Mouse (Mus musculus) hindbrain, embryonic 16.5 days (tissue): ENCODE measurements at regions not wholly inside any gene's neighbourhood (a gene's known extent, or its start where the extent isn't known, plus 50 kb on each side); places are given as distances from the start of the nearest gene placed in this dataset.

Experiments used
- ATAC-seq: fragments of 200-750 bp; cut with Nextera tagmentation; 2 replicates; pipeline ENCODE4 v1.8.0; 2017; ENCODE audit warnings: moderate TSS enrichment, moderate library complexity
- H3K27ac ChIP-seq: fragments of 300-500 bp; sonication (generic); 2 replicates; pipeline ENCODE4 v1.5.1; 2014; ENCODE audit warnings: low read depth, mild to moderate bottlenecking, control low read depth, low read length, moderate library complexity
- H3K27me3 ChIP-seq: fragments of 300-500 bp; sonication (generic); replicated peaks from 2 replicates; pipeline ENCODE4 v1.6.1; 2014; ENCODE audit warnings: low read length; ENCODE audit not compliant: control insufficient read depth, insufficient read depth
- H3K36me3 ChIP-seq: fragments of 300-500 bp; sonication (generic); 2 replicates; pipeline ENCODE4 v1.6.1; 2014; ENCODE audit warnings: mild to moderate bottlenecking, low read length, moderate library complexity, mixed read lengths; ENCODE audit not compliant: control insufficient read depth, insufficient read depth
- H3K4me1 ChIP-seq: fragments of 300-500 bp; sonication (generic); 2 replicates; pipeline ENCODE4 v1.6.1; 2014; ENCODE audit warnings: low read depth, low read length; ENCODE audit not compliant: control insufficient read depth, insufficient read depth
- H3K4me2 ChIP-seq: fragments of 300-500 bp; sonication (generic); 2 replicates; pipeline ENCODE4 v1.6.1; 2014; ENCODE audit warnings: mild to moderate bottlenecking, low read length, control low read depth, moderate library complexity
- H3K4me3 ChIP-seq: fragments of 300-500 bp; sonication (generic); 2 replicates; pipeline ENCODE4 v1.5.1; 2014; ENCODE audit warnings: mild to moderate bottlenecking, low read length, control low read depth, moderate library complexity
- H3K9ac ChIP-seq: fragments of 300-500 bp; sonication (generic); 2 replicates; pipeline ENCODE4 v1.6.1; 2014; ENCODE audit warnings: low read depth, mild to moderate bottlenecking, control low read depth, low read length, moderate library complexity
- H3K9me3 ChIP-seq: fragments of 300-500 bp; sonication (generic); 2 replicates; pipeline ENCODE4 v1.6.1; 2014; ENCODE audit warnings: mild to moderate bottlenecking, low read length, moderate library complexity; ENCODE audit not compliant: control insufficient read depth
- WGBS: fragments of 180-500 bp; shearing (Covaris S2); extraction: QIAGEN DNeasy Blood & Tissue Kit; methylation state at CpG from one replicate; pipeline ENCODE4 v1.1.7; 2014; 5-methylcytosine and 5-hydroxymethylcytosine counted together

DNA sequence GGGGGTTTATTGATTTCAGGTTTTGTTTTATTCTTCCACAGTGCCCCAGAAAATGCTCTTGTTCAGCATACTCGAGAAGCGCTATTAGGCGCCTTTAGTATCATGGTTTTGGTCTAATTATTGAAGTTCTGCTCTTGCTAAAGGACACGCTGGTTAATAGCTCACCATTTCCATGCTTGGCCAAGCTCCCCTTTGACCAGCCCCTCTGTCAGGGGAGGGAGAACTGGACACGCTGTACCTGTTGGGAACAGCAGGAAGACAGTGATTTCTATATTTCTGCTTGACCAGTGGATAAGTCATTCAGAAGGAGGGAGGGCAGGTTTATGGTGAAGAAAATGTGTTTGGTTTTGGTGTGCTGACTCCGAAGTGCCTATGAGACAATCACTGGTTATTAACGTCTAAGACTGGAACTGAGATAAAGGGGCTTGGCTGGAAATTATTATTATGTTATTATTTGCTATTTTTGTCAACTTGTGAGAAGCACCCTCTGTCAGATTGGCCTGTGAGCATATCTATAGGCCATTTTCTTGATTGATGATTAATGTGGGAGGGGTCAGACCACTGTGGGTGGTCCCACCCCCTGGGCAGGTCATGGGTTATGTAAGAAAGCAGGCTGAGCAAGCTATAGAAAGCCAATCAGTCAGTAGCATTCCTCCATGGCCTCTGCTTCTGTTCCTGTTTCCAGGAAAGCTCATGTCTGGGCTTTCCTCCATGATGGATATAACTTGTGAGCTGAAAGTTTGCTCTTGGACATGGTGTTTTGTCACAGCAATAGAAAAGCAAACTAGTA lies 51.2 kb upstream of the Tanc2 start:
- ATAC-seq = no peak
- no peaks in the 10 kb centered on the region for H3K4me1 ChIP-seq
- 88% methylated on average over 7 of the region's 7 CpGs for WGBS

DNA sequence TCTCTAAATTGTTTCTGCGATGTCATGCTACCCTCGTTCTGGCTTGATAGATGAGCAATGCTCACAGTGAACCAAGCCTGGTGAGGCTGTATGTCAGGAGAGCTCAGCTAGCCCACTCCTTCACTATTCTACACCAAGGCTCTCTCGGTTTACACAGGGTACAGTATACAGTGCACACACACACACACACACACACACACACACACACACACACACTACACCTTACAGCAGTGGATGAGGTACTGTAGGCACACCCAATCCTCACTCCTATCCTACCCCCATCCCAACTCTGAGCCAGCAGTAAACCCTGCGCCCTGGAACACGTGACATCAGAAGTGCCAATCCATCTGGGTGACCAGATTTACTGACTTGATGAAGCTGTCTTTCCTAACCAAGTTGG lies 57.2 kb upstream of the Tanc2 start:
- 75% methylated on average over 5 of the region's 5 CpGs for WGBS
- Histone ChIP-seq H3K27me3 (no peaks in the 10 kb centered on the region), H3K4me3 (no peak overlapping the region), H3K4me2 (no peak overlapping the region), H3K36me3 (no peaks in the 10 kb centered on the region), H3K4me1 (no peaks in the 10 kb centered on the region), H3K27ac (no peak overlapping the region), H3K9ac (no peak overlapping the region), H3K9me3 (no peaks in the 10 kb centered on the region)
- no peak for ATAC-seq

More for the DNA sequence above, 51.2 kb upstream of the Tanc2 start:
- Histone ChIP-seq H3K4me2 (no peak overlapping the region), H3K9me3 (no peaks in the 10 kb centered on the region), H3K9ac (no peak overlapping the region), H3K36me3 (no peaks in the 10 kb centered on the region), H3K4me3 (no peak overlapping the region), H3K27ac (no peak overlapping the region), H3K27me3 (no peaks in the 10 kb centered on the region)

DNA sequence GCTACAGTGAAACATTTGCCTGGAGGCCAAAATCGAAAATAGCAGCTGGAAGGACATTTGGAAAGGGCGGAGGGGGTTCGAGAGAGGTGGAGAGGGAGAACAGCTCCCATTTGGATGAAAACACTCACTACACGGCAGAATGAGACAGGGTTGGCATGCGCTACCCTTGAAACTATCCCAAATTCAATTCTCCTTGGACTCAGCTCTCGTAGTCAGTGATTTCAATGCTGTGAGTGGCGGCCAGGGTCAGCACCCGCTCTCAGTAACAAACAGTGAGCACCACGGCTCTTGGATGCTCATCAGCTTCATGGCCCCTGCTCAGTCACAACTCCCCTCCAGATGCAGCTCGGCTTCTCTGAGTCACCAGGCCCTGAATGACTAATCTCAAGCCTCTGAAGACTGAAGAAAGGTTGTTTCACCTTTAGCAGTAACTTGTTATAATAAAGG lies 59.1 kb upstream of the Tanc2 start:
- H3K4me1 ChIP-seq = no peaks in the 10 kb centered on the region; the same call in 1 of the 2 replicates
- no peak overlapping the region for H3K4me2 ChIP-seq
- H3K4me3 ChIP-seq = no peak overlapping the region
- no peaks in the 10 kb centered on the region for H3K27me3 ChIP-seq
- WGBS = 51% methylated on average over 10 of the region's 10 CpGs
- H3K9ac ChIP-seq = no peak overlapping the region
- no peak overlapping the region for H3K27ac ChIP-seq
- H3K36me3 ChIP-seq = no peaks in the 10 kb centered on the region
- H3K9me3 ChIP-seq = no peaks in the 10 kb centered on the region
- ATAC-seq = 0 out of 2 replicates have a peak, but pooled peaks have one; percentile 30

DNA sequence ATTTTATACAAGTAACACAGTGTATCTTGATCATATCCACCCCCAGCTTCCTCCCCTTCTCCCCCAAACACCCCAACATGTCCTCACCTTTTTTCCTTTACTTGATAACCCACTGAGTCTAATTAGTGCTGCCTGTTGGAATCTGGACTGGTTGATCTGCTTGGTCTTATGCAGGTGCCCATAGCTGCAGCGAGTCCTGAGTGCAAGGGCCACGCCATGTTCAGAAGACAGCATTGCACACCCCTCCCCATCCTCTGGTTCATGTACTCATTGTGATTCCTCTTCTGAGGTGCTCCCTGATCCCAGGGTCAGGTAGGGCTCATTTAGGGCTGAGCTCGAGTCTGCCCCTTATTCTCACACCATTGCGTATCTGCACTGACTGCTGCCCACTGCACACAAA lies 63.7 kb upstream of the Tanc2 start:
- WGBS = 87% methylated on average over 4 of the region's 4 CpGs
- ATAC-seq = no peak

DNA sequence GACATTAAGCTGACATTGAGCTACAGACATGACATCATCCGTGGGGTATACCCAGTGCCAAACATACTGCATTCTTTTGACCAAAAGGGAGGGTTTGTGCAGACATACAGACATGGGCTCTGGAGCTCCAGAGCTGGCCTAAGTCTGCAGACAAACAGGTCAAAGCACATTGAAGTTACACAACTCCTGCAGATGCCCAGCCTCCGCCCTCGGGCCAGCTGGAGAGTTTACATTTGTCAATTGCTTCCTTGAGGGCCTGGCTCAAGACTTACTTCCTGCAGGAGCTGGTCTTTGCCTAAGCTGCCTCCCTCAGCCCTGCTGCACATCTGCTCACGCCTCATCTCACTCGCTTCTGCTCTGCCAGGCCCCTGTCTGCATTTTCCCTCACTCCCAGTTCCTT lies 64.2 kb upstream of the Tanc2 start:
- H3K9me3 ChIP-seq = no peaks in the 10 kb centered on the region
- no peaks in the 10 kb centered on the region for H3K36me3 ChIP-seq
- no peaks in the 10 kb centered on the region; the same call in 1 of the 2 replicates for H3K4me1 ChIP-seq
- no peak for ATAC-seq
- 46% methylated on average over 5 of the region's 5 CpGs for WGBS
- no peak overlapping the region for H3K27ac ChIP-seq
- no peaks in the 10 kb centered on the region for H3K27me3 ChIP-seq
- H3K9ac ChIP-seq = no peak overlapping the region
- no peak overlapping the region for H3K4me3 ChIP-seq
- H3K4me2 ChIP-seq = no peak overlapping the region

More for the DNA sequence above, 63.7 kb upstream of the Tanc2 start:
- H3K4me2 ChIP-seq = no peak overlapping the region
- no peak overlapping the region for H3K9ac ChIP-seq
- no peaks in the 10 kb centered on the region for H3K9me3 ChIP-seq
- no peak overlapping the region for H3K4me3 ChIP-seq
- no peaks in the 10 kb centered on the region; the same call in 1 of the 2 replicates for H3K4me1 ChIP-seq
- H3K27ac ChIP-seq = no peak overlapping the region
- H3K36me3 ChIP-seq = no peaks in the 10 kb centered on the region
- H3K27me3 ChIP-seq = no peaks in the 10 kb centered on the region

DNA sequence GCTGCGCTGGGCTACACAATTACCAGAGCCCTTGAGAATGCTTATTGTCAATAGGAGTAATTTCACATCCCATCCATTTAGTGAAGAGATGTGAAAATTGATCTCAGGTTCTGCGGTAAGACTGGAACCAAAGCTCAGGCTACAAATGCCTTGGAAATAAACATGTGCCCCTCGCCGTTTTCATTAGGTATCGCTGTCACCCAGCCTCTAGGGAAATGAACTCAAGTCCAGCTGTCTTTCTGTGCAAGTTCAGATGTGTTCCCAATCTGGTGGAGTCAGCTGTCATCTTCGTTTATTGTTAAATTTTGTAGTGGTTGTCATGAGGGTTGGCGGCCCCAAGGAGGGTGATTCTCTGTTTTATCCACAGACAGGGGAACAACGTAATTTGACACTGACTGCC lies 65.4 kb upstream of the Tanc2 start:
- Histone ChIP-seq H3K9ac (no peak overlapping the region), H3K27me3 (no peaks in the 10 kb centered on the region), H3K4me1 (no peaks in the 10 kb centered on the region; the same call in 1 of the 2 replicates), H3K4me2 (no peak overlapping the region), H3K27ac (no peak overlapping the region), H3K9me3 (no peaks in the 10 kb centered on the region), H3K4me3 (no peak overlapping the region), H3K36me3 (no peaks in the 10 kb centered on the region)
- no peak for ATAC-seq
- WGBS = 19% methylated on average over 8 of the region's 8 CpGs

DNA sequence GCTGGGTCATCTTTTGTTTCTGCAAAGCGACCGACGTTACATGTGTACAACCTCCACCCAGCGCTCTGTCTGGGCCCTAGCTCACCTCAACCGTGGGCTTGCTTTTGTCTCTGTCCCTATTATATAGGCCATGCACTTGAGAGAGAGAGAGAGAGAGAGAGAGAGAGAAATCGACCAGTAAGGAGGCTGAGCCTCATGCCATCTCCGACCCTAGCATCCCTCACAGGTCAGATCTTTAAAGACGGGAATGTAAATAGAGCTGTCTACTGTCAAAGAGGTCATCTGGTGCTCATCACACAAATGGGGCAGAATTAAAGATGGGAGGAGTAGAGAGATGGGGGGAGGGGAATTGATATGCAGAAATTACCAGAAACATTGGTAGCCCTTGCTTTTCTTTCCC lies 66.0 kb upstream of the Tanc2 start:
- no peaks in the 10 kb centered on the region for H3K9me3 ChIP-seq
- no peaks in the 10 kb centered on the region for H3K27me3 ChIP-seq
- no peaks in the 10 kb centered on the region; the same call in 1 of the 2 replicates for H3K4me1 ChIP-seq
- H3K36me3 ChIP-seq = no peaks in the 10 kb centered on the region
- no peak overlapping the region for H3K4me3 ChIP-seq
- no peak for ATAC-seq
- H3K27ac ChIP-seq = no peak overlapping the region
- no peak overlapping the region for H3K4me2 ChIP-seq
- WGBS = 15% methylated on average over 8 of the region's 8 CpGs
- no peak overlapping the region for H3K9ac ChIP-seq

DNA sequence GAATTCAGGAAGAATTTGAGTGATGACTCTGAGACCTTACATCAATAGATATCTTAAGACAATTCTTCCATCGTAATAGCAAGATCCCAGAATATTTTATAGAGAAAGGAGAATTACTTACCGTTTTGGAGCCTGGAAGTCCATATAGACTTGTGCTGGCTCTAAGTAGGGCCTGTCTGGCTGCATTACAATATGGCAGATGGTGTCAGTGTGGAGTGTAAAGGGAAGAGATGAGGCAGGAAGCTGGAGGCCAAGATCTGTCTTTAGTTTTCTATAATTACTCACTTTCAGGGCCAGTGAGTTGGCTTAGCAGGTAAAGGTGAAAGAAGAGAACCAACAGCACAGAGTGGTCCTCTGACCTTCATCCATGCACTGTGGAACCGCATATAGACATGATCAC lies 63.9 kb upstream of the March10 start:
- ATAC-seq = no peak
- no peaks in the 10 kb centered on the region for H3K36me3 ChIP-seq
- no peak overlapping the region for H3K4me2 ChIP-seq
- no peak overlapping the region for H3K4me3 ChIP-seq
- 79% methylated on average over 3 of the region's 3 CpGs for WGBS
- no peak overlapping the region for H3K9ac ChIP-seq
- H3K27ac ChIP-seq = no peak overlapping the region
- H3K4me1 ChIP-seq = no peaks in the 10 kb centered on the region
- no peaks in the 10 kb centered on the region for H3K9me3 ChIP-seq
- no peaks in the 10 kb centered on the region for H3K27me3 ChIP-seq

DNA sequence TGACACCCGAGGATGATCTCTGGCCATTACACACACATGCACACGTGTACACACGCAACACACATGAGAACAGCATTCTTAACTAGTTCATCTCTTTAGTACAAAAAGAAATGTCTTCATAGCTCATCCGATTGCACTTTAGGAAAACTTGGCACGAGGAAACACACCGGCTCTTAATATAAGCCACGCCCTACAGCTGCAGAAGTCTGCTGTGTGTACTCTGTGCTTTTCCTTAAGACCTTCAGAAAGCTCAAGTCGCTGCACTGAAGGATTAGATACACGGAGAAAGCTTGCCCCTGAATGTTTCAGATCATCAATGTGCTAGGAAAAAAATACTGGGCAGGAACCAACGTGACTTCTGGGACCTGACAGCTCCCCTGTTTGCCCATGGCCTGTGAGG lies 56.7 kb upstream of the March10 start:
- no peak for ATAC-seq
- H3K9me3 ChIP-seq = no peaks in the 10 kb centered on the region
- 90% methylated on average over 10 of the region's 10 CpGs for WGBS
- no peak overlapping the region for H3K4me3 ChIP-seq
- no peaks in the 10 kb centered on the region for H3K36me3 ChIP-seq
- H3K4me2 ChIP-seq = no peak overlapping the region
- no peak overlapping the region for H3K27ac ChIP-seq
- H3K9ac ChIP-seq = no peak overlapping the region
- H3K27me3 ChIP-seq = no peaks in the 10 kb centered on the region
- peaks cover 10% of the 10 kb centered on the region for H3K4me1 ChIP-seq
